Mouse (Mus musculus): ENCODE results near the gene Gm49394. TPM values are rescaled to one million over a fixed set of nuclear protein-coding genes. Genes with fewer than 3 reads are reported as not detected.

The Gm49394 gene
- total and polyA plus RNA-seq, 3 experiments = not detected

GRCm38 (mm10) chr7:142610627-142611406 is 58.9 kb downstream of the Gm49394 start:
- no peaks in the 10 kb centered on the region for H3K4me1 ChIP-seq (ENCODE audit: control insufficient read depth in 1 of 2, insufficient read depth in 2 of 2)
- H3K27me3 ChIP-seq (replicated peaks) = peaks cover 91% of the 10 kb centered on the region
- dilution Hi-C loops (cut with MboI; ENCODE audit: extremely low pct_ligation_motif_present, extremely low pct_unique_long_range_greater_than_20kb, low sequenced_read_pairs) (no loop called here), in situ Hi-C loops (cut with MboI; ENCODE audit: low pct_ligation_motif_present, low pct_unique_long_range_greater_than_20kb, low sequenced_read_pairs) (no loop called here)
- H3K79me2 ChIP-seq (replicated peaks; ENCODE audit: control insufficient read depth, extremely low read depth, insufficient read depth, poor library complexity, severe bottlenecking) = no peaks in the 10 kb centered on the region
- peak; percentile 17 for DNase-seq (ENCODE audit: extremely low read depth)
- H3K9me3 ChIP-seq (replicated peaks; ENCODE audit: low read length) = peaks cover 5% of the 10 kb centered on the region
- H3K9ac ChIP-seq (ENCODE audit: insufficient read depth, low read depth) = no peak overlapping the region
- no peak overlapping the region for H3K4me2 ChIP-seq (ENCODE audit: insufficient read depth, low read depth, poor library complexity, severe bottlenecking)
- no peak overlapping the region for H3K27ac ChIP-seq (ENCODE audit: insufficient read depth, low read depth)
- no peak overlapping the region for H3K4me3 ChIP-seq (replicated peaks in 1 of 3; ENCODE audit: low read depth in 2 of 3, low read length in 2 of 3, poor library complexity in 1 of 3)
- peak; percentile 69 for TF ChIP-seq RAD21 (IDR thresholded peaks at IDR 0.05; ENCODE audit: low read depth, low read length)
- TF ChIP-seq BHLHE40 (IDR thresholded peaks at IDR 0.05; ENCODE audit: low read depth, low read length) = no peak
- no peak for TF ChIP-seq ETS1 (conservative IDR thresholded peaks at IDR 0.05; ENCODE audit: low read depth, low read length)
- TF ChIP-seq MAX (IDR thresholded peaks at IDR 0.05; ENCODE audit: low read length) = no peak
- no peak for TF ChIP-seq ELF1 (IDR thresholded peaks at IDR 0.05; ENCODE audit: low read depth, low read length)
- TF ChIP-seq CTCF (conservative IDR thresholded peaks at IDR 0.05 in 1 of 2, IDR thresholded peaks at IDR 0.05 in 1 of 2; ENCODE audit: low read depth in 2 of 2, low read length in 2 of 2) = peak; percentile 49 to 74
- no peak for TF ChIP-seq PAX5 (IDR thresholded peaks at IDR 0.05; ENCODE audit: low read length)
- no peak for TF ChIP-seq POLR2AphosphoS2 (IDR thresholded peaks at IDR 0.05; ENCODE audit: low read depth, low read length)
- TF ChIP-seq NELFE (IDR thresholded peaks at IDR 0.05; ENCODE audit: low read depth, low read length) = no peak
- no peak for TF ChIP-seq SIN3A (IDR thresholded peaks at IDR 0.05; ENCODE audit: low read length)
- TF ChIP-seq IRF4 (IDR thresholded peaks at IDR 0.05; ENCODE audit: low read depth, low read length) = no peak
- no peak for TF ChIP-seq NRF1 (IDR thresholded peaks at IDR 0.05; ENCODE audit: low read depth, low read length)
- no peak for TF ChIP-seq JUN (IDR thresholded peaks at IDR 0.05; ENCODE audit: insufficient read depth, low read depth, low read length)
- TF ChIP-seq HCFC1 (IDR thresholded peaks at IDR 0.05; ENCODE audit: low read depth, low read length) = no peak
- TF ChIP-seq ZC3H11A (IDR thresholded peaks at IDR 0.05; ENCODE audit: low read depth, low read length) = 0 out of 2 replicates have a peak, but pooled peaks have one; percentile 8
- peak; percentile 63 for TF ChIP-seq SMC3 (IDR thresholded peaks at IDR 0.05; ENCODE audit: low read depth, low read length)
- no peak for TF ChIP-seq ZMIZ1 (IDR thresholded peaks at IDR 0.05; ENCODE audit: low read depth, low read length)
- TF ChIP-seq MXI1 (IDR thresholded peaks at IDR 0.05; ENCODE audit: low read depth, low read length) = no peak
- TF ChIP-seq TCF12 (IDR thresholded peaks at IDR 0.05; ENCODE audit: low read depth, low read length) = no peak
- H3K36me3 ChIP-seq (replicated peaks in 1 of 2; ENCODE audit: control insufficient read depth in 1 of 2, insufficient read depth in 1 of 2, low read length in 1 of 2) = no peaks in the 10 kb centered on the region

GRCm38 (mm10) chr7:142600921-142601320 is 68.8 kb downstream of the Gm49394 start:
- TF ChIP-seq SIN3A (IDR thresholded peaks at IDR 0.05; ENCODE audit: low read length) (no peak), KAT2A (IDR thresholded peaks at IDR 0.05; ENCODE audit: insufficient replicate concordance, low read length) (no peak), GABPA (IDR thresholded peaks at IDR 0.05; ENCODE audit: insufficient replicate concordance, low read depth, low read length) (no peak), NELFE (IDR thresholded peaks at IDR 0.05; ENCODE audit: low read depth, low read length) (no peak), CHD2 (IDR thresholded peaks at IDR 0.05; ENCODE audit: low read length) (no peak), MAX (IDR thresholded peaks at IDR 0.05; ENCODE audit: low read length) (no peak), JUN (IDR thresholded peaks at IDR 0.05; ENCODE audit: insufficient read depth, low read depth, low read length) (no peak), ZC3H11A (IDR thresholded peaks at IDR 0.05; ENCODE audit: low read depth, low read length) (no peak), RAD21 (IDR thresholded peaks at IDR 0.05; ENCODE audit: low read depth, low read length) (no peak), USF2 (conservative IDR thresholded peaks at IDR 0.05; ENCODE audit: low read depth, low read length) (no peak), ETS1 (conservative IDR thresholded peaks at IDR 0.05; ENCODE audit: low read depth, low read length) (no peak), CHD1 (IDR thresholded peaks at IDR 0.05; ENCODE audit: low read depth, low read length) (no peak), EP300 (IDR thresholded peaks at IDR 0.05; ENCODE audit: low read length) (no peak), MAFK (IDR thresholded peaks at IDR 0.05; ENCODE audit: insufficient replicate concordance, low read length) (no peak), HCFC1 (IDR thresholded peaks at IDR 0.05; ENCODE audit: low read depth, low read length) (no peak), POLR2A (IDR thresholded peaks at IDR 0.05; ENCODE audit: low read depth, low read length) (no peak)
- no peak for DNase-seq (ENCODE audit: extremely low read depth)
- Histone ChIP-seq H3K9me3 (replicated peaks; ENCODE audit: low read length) (no peaks in the 10 kb centered on the region), H3K4me1 (ENCODE audit: control insufficient read depth in 1 of 2, insufficient read depth in 2 of 2) (no peaks in the 10 kb centered on the region), H3K27me3 (replicated peaks) (peaks cover 97% of the 10 kb centered on the region), H3K4me3 (replicated peaks in 1 of 3; ENCODE audit: low read depth in 2 of 3, low read length in 2 of 3, poor library complexity in 1 of 3) (no peak overlapping the region), H3K9ac (ENCODE audit: insufficient read depth, low read depth) (no peak overlapping the region), H3K36me3 (replicated peaks in 1 of 2; ENCODE audit: control insufficient read depth in 1 of 2, insufficient read depth in 1 of 2, low read length in 1 of 2) (no peaks in the 10 kb centered on the region), H3K27ac (ENCODE audit: insufficient read depth, low read depth) (no peak overlapping the region), H3K79me2 (replicated peaks; ENCODE audit: control insufficient read depth, extremely low read depth, insufficient read depth, poor library complexity, severe bottlenecking) (no peaks in the 10 kb centered on the region), H3K4me2 (ENCODE audit: insufficient read depth, low read depth, poor library complexity, severe bottlenecking) (no peak overlapping the region)
- dilution Hi-C loops (cut with MboI; ENCODE audit: extremely low pct_ligation_motif_present, extremely low pct_unique_long_range_greater_than_20kb, low sequenced_read_pairs) = no loop called here
- in situ Hi-C loops (cut with MboI; ENCODE audit: low pct_ligation_motif_present, low pct_unique_long_range_greater_than_20kb, low sequenced_read_pairs) = loop anchor here (5.0 kb wide), 1 partner anchor 76 kb away; no protein-coding TSS in a partner anchor

Measured in CH12.LX (cell line).